Mouse (Mus musculus) neural tube, embryonic 15.5 days (tissue): ENCODE measurements at regions not wholly inside any gene's neighbourhood (a gene's known extent, or its start where the extent isn't known, plus 50 kb on each side); places are given as distances from the start of the nearest gene placed in this dataset.

Source experiments
- ATAC-seq: fragments of 200-750 bp; cut with Nextera tagmentation; 2 replicates; pipeline ENCODE4 v1.8.0; 2017; ENCODE audit warnings: mild to moderate bottlenecking, moderate TSS enrichment, moderate library complexity; ENCODE audit not compliant: low FRiP score
- H3K27ac ChIP-seq: fragments of 300-500 bp; sonication (generic); replicated peaks from 2 replicates; pipeline ENCODE4 v1.5.1; 2015; ENCODE audit warnings: mild to moderate bottlenecking, inconsistent platforms
- H3K27me3 ChIP-seq: fragments of 300-500 bp; sonication (generic); replicated peaks from 2 replicates; pipeline ENCODE4 v1.6.1; 2015; ENCODE audit warnings: inconsistent platforms
- H3K36me3 ChIP-seq: fragments of 300-500 bp; sonication (generic); 2 replicates; pipeline ENCODE4 v1.6.1; 2015; ENCODE audit warnings: inconsistent platforms
- H3K4me1 ChIP-seq: fragments of 300-500 bp; sonication (generic); 2 replicates; pipeline ENCODE4 v1.6.1; 2015; ENCODE audit warnings: inconsistent platforms
- H3K4me2 ChIP-seq: fragments of 300-500 bp; sonication (generic); 2 replicates; pipeline ENCODE4 v1.6.1; 2015; ENCODE audit warnings: inconsistent platforms, mild to moderate bottlenecking, moderate library complexity
- H3K4me3 ChIP-seq: fragments of 300-500 bp; sonication (generic); replicated peaks from 2 replicates; pipeline ENCODE4 v1.5.1; 2015; ENCODE audit warnings: mild to moderate bottlenecking, inconsistent platforms
- H3K9ac ChIP-seq: fragments of 300-500 bp; sonication (generic); replicated peaks from 2 replicates; pipeline ENCODE4 v1.6.1; 2015; ENCODE audit warnings: mild to moderate bottlenecking, inconsistent platforms
- H3K9me3 ChIP-seq: fragments of 300-500 bp; sonication (generic); replicated peaks from 2 replicates; pipeline ENCODE4 v1.6.1; 2016; ENCODE audit warnings: inconsistent platforms
- WGBS: fragments of 180-500 bp; shearing (Covaris S2); methylation state at CpG from one replicate; pipeline ENCODE4 v1.1.7; 2015; ENCODE audit warnings: mixed read lengths; 5-methylcytosine and 5-hydroxymethylcytosine counted together

GRCm38 (mm10) chr3:133722550-133723290 lies 177.8 kb upstream of the Tet2 start:
- ATAC-seq, result no peak

GRCm38 (mm10) chr3:133726831-133727230 lies 181.9 kb upstream of the Tet2 start:
- H3K9ac ChIP-seq, result no peak overlapping the region
- ATAC-seq, result no peak
- no peaks in the 10 kb centered on the region for H3K27me3 ChIP-seq
- H3K4me3 ChIP-seq, result no peak overlapping the region
- no peaks in the 10 kb centered on the region for H3K4me1 ChIP-seq
- no peaks in the 10 kb centered on the region for H3K36me3 ChIP-seq
- no peak overlapping the region for H3K27ac ChIP-seq
- 93% methylated on average over 6 of the region's 6 CpGs for WGBS
- no peak overlapping the region for H3K4me2 ChIP-seq
- H3K9me3 ChIP-seq, result no peaks in the 10 kb centered on the region

More at GRCm38 (mm10) chr3:133722550-133723290, 177.8 kb upstream of the Tet2 start:
- no peak overlapping the region for H3K27ac ChIP-seq
- no peaks in the 10 kb centered on the region for H3K4me1 ChIP-seq
- H3K4me2 ChIP-seq, result no peak overlapping the region
- no peaks in the 10 kb centered on the region for H3K36me3 ChIP-seq
- no peak overlapping the region for H3K4me3 ChIP-seq
- H3K27me3 ChIP-seq, result no peaks in the 10 kb centered on the region
- 85% methylated on average over 3 of the region's 3 CpGs for WGBS
- H3K9ac ChIP-seq, result no peak overlapping the region
- no peaks in the 10 kb centered on the region for H3K9me3 ChIP-seq

GRCm38 (mm10) chr3:133735603-133736002 lies 190.7 kb upstream of the Tet2 start:
- Histone ChIP-seq H3K9me3 (no peaks in the 10 kb centered on the region), H3K9ac (no peak overlapping the region), H3K4me1 (no peaks in the 10 kb centered on the region), H3K4me3 (no peak overlapping the region), H3K36me3 (no peaks in the 10 kb centered on the region), H3K4me2 (no peak overlapping the region), H3K27me3 (no peaks in the 10 kb centered on the region), H3K27ac (no peak overlapping the region)
- WGBS, result 86% methylated on average over 1 of the region's 1 CpGs
- no peak for ATAC-seq

- Histone ChIP-seq H3K9me3 (no peaks in the 10 kb centered on the region), H3K27me3 (no peaks in the 10 kb centered on the region), H3K4me2 (no peak overlapping the region), H3K27ac (no peak overlapping the region), H3K9ac (no peak overlapping the region), H3K4me1 (no peaks in the 10 kb centered on the region), H3K4me3 (no peak overlapping the region), H3K36me3 (no peaks in the 10 kb centered on the region)
- no peak for ATAC-seq
- 92% methylated on average over 2 of the region's 2 CpGs for WGBS
Observed at GRCm38 (mm10) chr3:133738936-133739335, 194.0 kb upstream of the Tet2 start.

GRCm38 (mm10) chr3:133744552-133745118 lies 199.7 kb upstream of the Tet2 start:
- no peak overlapping the region for H3K9ac ChIP-seq
- H3K9me3 ChIP-seq, result no peaks in the 10 kb centered on the region
- no peaks in the 10 kb centered on the region for H3K4me1 ChIP-seq
- H3K27ac ChIP-seq, result no peak overlapping the region
- H3K4me3 ChIP-seq, result no peak overlapping the region
- ATAC-seq, result no peak
- no peaks in the 10 kb centered on the region for H3K36me3 ChIP-seq
- 76% methylated on average over 4 of the region's 4 CpGs for WGBS
- no peaks in the 10 kb centered on the region for H3K27me3 ChIP-seq
- no peak overlapping the region for H3K4me2 ChIP-seq

- Histone ChIP-seq H3K27me3 (no peaks in the 10 kb centered on the region), H3K27ac (no peak overlapping the region), H3K4me1 (peaks cover 4% of the 10 kb centered on the region), H3K9ac (no peak overlapping the region), H3K9me3 (no peaks in the 10 kb centered on the region), H3K4me3 (no peak overlapping the region), H3K36me3 (no peaks in the 10 kb centered on the region), H3K4me2 (no peak overlapping the region)
- 89% methylated on average over 10 of the region's 10 CpGs for WGBS
- ATAC-seq, result no peak
Observed at GRCm38 (mm10) chr3:133748756-133749737, 204.1 kb upstream of the Tet2 start.

GRCm38 (mm10) chr3:133750061-133750460 lies 205.1 kb upstream of the Tet2 start:
- Histone ChIP-seq H3K4me3 (no peak overlapping the region), H3K36me3 (no peaks in the 10 kb centered on the region), H3K4me2 (no peak overlapping the region), H3K9ac (no peak overlapping the region), H3K27ac (no peak overlapping the region), H3K4me1 (peaks cover 14% of the 10 kb centered on the region), H3K9me3 (no peaks in the 10 kb centered on the region), H3K27me3 (no peaks in the 10 kb centered on the region)
- WGBS, result 85% methylated on average over 8 of the region's 8 CpGs
- ATAC-seq, result no peak

- Histone ChIP-seq H3K36me3 (no peaks in the 10 kb centered on the region), H3K9ac (no peak overlapping the region), H3K9me3 (no peaks in the 10 kb centered on the region), H3K27me3 (no peaks in the 10 kb centered on the region), H3K4me3 (no peak overlapping the region), H3K27ac (no peak overlapping the region), H3K4me2 (no peak overlapping the region), H3K4me1 (peaks cover 16% of the 10 kb centered on the region)
- ATAC-seq, result no peak
- WGBS, result 66% methylated on average over 3 of the region's 3 CpGs
Observed at GRCm38 (mm10) chr3:133750606-133751005, 205.7 kb upstream of the Tet2 start.

GRCm38 (mm10) chr3:133751011-133751410 lies 206.1 kb upstream of the Tet2 start:
- no peak overlapping the region for H3K4me2 ChIP-seq
- no peak overlapping the region for H3K27ac ChIP-seq
- H3K9me3 ChIP-seq, result no peaks in the 10 kb centered on the region
- H3K4me3 ChIP-seq, result no peak overlapping the region
- no peak for ATAC-seq
- 19% methylated on average over 3 of the region's 3 CpGs for WGBS
- H3K4me1 ChIP-seq, result peaks cover 16% of the 10 kb centered on the region
- H3K27me3 ChIP-seq, result no peaks in the 10 kb centered on the region
- H3K36me3 ChIP-seq, result no peaks in the 10 kb centered on the region
- H3K9ac ChIP-seq, result no peak overlapping the region

- ATAC-seq, result no peak
- Histone ChIP-seq H3K4me1 (peaks cover 16% of the 10 kb centered on the region), H3K4me3 (no peak overlapping the region), H3K36me3 (no peaks in the 10 kb centered on the region), H3K9ac (no peak overlapping the region), H3K4me2 (no peak overlapping the region), H3K9me3 (no peaks in the 10 kb centered on the region), H3K27ac (no peak overlapping the region), H3K27me3 (no peaks in the 10 kb centered on the region)
- 40% methylated on average over 4 of the region's 4 CpGs for WGBS
Observed at GRCm38 (mm10) chr3:133751565-133751964, 206.6 kb upstream of the Tet2 start.

- Histone ChIP-seq H3K4me3 (no peak overlapping the region), H3K4me2 (no peak overlapping the region), H3K4me1 (peaks cover 16% of the 10 kb centered on the region), H3K27me3 (no peaks in the 10 kb centered on the region), H3K36me3 (no peaks in the 10 kb centered on the region), H3K9ac (no peak overlapping the region), H3K27ac (no peak overlapping the region), H3K9me3 (no peaks in the 10 kb centered on the region)
- no peak for ATAC-seq
- WGBS, result 77% methylated on average over 3 of the region's 3 CpGs
Observed at GRCm38 (mm10) chr3:133753041-133753440, 208.1 kb upstream of the Tet2 start.
